Mouse (Mus musculus) liver, adult 2 months (tissue): ENCODE data around the gene Trdn. TPM values are rescaled to one million over a fixed set of nuclear protein-coding genes. Genes with fewer than 3 reads are reported as not detected.

Experiments
- DNase-seq: peaks from one replicate; pipeline ENCODE4 v3.0.0-alpha.2; 2011; ENCODE audit warnings: low read depth, low spot score; ENCODE audit errors: extremely low read depth
- H3K27ac ChIP-seq: fragments of 200-500 bp; replicated peaks from 2 replicates; pipeline ENCODE4 v1.5.1; 2012; ENCODE audit warnings: low read depth, mild to moderate bottlenecking, control low read depth, inconsistent platforms, low read length; ENCODE audit not compliant: insufficient read depth
- H3K27me3 ChIP-seq: fragments of 200-500 bp; 2 replicates; pipeline ENCODE4 v1.6.1; 2012; ENCODE audit warnings: mild to moderate bottlenecking, moderate library complexity, low read length, inconsistent platforms; ENCODE audit not compliant: control insufficient read depth, insufficient read depth
- H3K36me3 ChIP-seq: fragments of 200-500 bp; 2 replicates; pipeline ENCODE4 v1.6.1; 2012; ENCODE audit warnings: low read length, inconsistent platforms; ENCODE audit not compliant: control insufficient read depth, insufficient read depth
- H3K4me1 ChIP-seq: fragments of 200-500 bp; 2 replicates; pipeline ENCODE4 v1.6.1; 2011; ENCODE audit warnings: low read length; ENCODE audit not compliant: control insufficient read depth, insufficient read depth
- H3K4me3 ChIP-seq: fragments of 200-500 bp; 2 replicates; pipeline ENCODE4 v1.5.1; 2011; ENCODE audit warnings: low read depth, mild to moderate bottlenecking, control low read depth, low read length, moderate library complexity; ENCODE audit not compliant: insufficient read depth
- H3K79me2 ChIP-seq: fragments of 200-500 bp; 2 replicates; pipeline ENCODE4 v1.6.1; 2012; ENCODE audit warnings: inconsistent platforms, mild to moderate bottlenecking, low read length, moderate library complexity; ENCODE audit not compliant: control insufficient read depth, insufficient read depth
- H3K9ac ChIP-seq: fragments of 200-500 bp; 2 replicates; pipeline ENCODE4 v1.6.1; 2012; ENCODE audit warnings: low read depth, mild to moderate bottlenecking, control low read depth, inconsistent platforms, low read length
- CTCF ChIP-seq: fragments of 200-500 bp; IDR thresholded peaks from 2 replicates; pipeline ENCODE4 v1.5.1; 2011; ENCODE audit warnings: low read depth, low read length, control low read depth
- POLR2A ChIP-seq: fragments of 200-500 bp; IDR thresholded peaks from 2 replicates; pipeline ENCODE4 v1.6.1; 2011; ENCODE audit warnings: low read length, control low read depth; ENCODE audit not compliant: insufficient read depth; ENCODE audit errors: extremely low read depth
- WGBS: fragments of 180-500 bp; shearing (Covaris S2); methylation state at CpG from one replicate; pipeline ENCODE4 v1.1.7; 2018; 5-methylcytosine and 5-hydroxymethylcytosine counted together
- polyA plus RNA-seq: library from polyadenylated mRNA; depleted of rRNA; stranded (reverse); fragments of >200 nt; gene quantifications from 2 replicates; pipeline ENCODE4 v1.2.3, GENCODE M21; 2012
- total RNA-seq: library from RNA; depleted of rRNA; stranded (reverse); fragments of >200 nt; gene quantifications from 2 replicates; pipeline ENCODE4 v1.2.3, GENCODE M21; 2014

Trdn gene
- total and polyA plus RNA-seq, 2 experiments, result 0.18 TPM; not detected in 1

DNA sequence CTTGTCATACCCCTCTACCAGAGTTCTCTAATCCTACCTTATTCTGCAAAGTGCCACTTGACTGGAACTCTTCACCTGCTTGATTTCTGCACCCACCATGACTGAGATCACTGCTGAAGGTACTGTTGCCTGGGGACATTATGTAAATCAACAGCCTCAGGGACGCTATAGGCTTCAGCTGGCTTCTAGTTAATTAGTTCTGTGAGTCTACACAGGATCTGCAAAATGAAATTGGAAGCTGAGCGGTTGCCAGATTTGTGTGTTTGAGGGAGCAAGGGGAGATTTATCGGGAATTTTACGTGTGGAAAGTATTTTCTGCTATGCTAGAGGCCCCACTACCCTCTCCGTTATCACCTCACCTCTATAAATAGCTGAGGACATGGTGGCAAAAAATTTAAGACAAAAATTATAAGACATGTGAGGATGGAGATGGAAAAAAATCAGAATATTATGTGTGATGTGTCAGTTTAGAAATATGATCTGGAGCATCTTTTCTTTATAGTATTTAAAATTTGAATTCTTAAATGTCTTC is 3.3 kb downstream of the Trdn start:
- no peaks in the 10 kb centered on the region for H3K4me1 ChIP-seq
- H3K27ac ChIP-seq, result no peak overlapping the region
- DNase-seq, result no peak
- H3K27me3 ChIP-seq, result no peaks in the 10 kb centered on the region
- H3K79me2 ChIP-seq, result no peaks in the 10 kb centered on the region
- H3K36me3 ChIP-seq, result no peaks in the 10 kb centered on the region
- no peak overlapping the region for H3K4me3 ChIP-seq
- no peak overlapping the region for H3K9ac ChIP-seq
- 77% methylated on average over 5 of the region's 5 CpGs for WGBS
- no peak for TF ChIP-seq CTCF
- no peak for TF ChIP-seq POLR2A

GRCm38 (mm10) chr10:33088403-33088802 is 8.0 kb downstream of the Trdn start:
- DNase-seq, result no peak
- Histone ChIP-seq H3K4me1 (no peaks in the 10 kb centered on the region), H3K36me3 (no peaks in the 10 kb centered on the region), H3K27me3 (no peaks in the 10 kb centered on the region), H3K4me3 (no peak overlapping the region), H3K27ac (no peak overlapping the region), H3K9ac (no peak overlapping the region), H3K79me2 (no peaks in the 10 kb centered on the region)
- no peak for TF ChIP-seq CTCF
- TF ChIP-seq POLR2A, result no peak

DNA sequence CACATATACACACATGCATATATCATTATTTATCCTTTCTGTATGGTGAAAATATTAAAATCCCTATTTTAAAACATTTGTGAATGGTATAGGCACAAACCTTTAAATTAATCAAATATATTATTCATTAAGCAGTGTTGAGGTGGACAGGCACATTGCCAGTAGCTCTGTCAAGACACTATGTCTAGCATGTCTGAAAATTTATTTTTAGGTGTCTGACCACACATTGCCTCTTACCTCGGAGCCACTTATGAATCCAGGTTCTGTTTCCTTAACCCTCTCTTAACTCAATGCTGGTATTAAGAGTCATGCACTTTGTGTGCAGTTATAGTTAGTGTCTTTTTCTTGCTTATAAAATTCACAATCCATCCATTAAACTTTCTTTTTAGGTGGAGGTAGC is 12.0 kb downstream of the Trdn start:
- H3K36me3 ChIP-seq, result no peaks in the 10 kb centered on the region
- no peak overlapping the region for H3K27ac ChIP-seq
- no peak for DNase-seq
- WGBS, result 78% methylated on average over 1 of the region's 1 CpGs
- TF ChIP-seq POLR2A (no peak), CTCF (no peak)
- no peaks in the 10 kb centered on the region for H3K79me2 ChIP-seq
- no peak overlapping the region for H3K4me3 ChIP-seq
- H3K4me1 ChIP-seq, result no peaks in the 10 kb centered on the region
- H3K9ac ChIP-seq, result no peak overlapping the region
- no peaks in the 10 kb centered on the region for H3K27me3 ChIP-seq

DNA sequence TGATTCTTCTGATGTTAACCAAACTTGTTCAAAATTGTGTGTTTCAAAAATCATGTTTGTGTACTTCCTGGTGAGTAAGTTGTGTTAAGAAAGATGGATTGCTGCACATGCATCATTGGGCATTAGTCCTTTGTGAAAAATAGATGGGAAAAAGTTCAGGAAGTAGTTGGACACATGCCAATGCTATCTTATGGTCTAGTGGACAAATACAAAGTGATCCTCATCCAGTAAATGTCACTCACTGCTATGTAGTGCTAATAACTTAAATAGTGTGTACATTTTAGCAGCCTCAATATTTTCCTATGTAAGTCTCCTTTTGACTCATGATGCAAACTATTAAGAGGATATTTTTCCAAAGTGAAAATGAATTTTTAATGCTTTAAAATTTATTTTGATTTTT is 27.6 kb downstream of the Trdn start:
- Histone ChIP-seq H3K36me3 (no peaks in the 10 kb centered on the region), H3K9ac (no peak overlapping the region), H3K4me1 (no peaks in the 10 kb centered on the region), H3K79me2 (no peaks in the 10 kb centered on the region), H3K27me3 (no peaks in the 10 kb centered on the region), H3K27ac (no peak overlapping the region), H3K4me3 (no peak overlapping the region)
- TF ChIP-seq CTCF (no peak), POLR2A (no peak)
- DNase-seq, result no peak

- Histone ChIP-seq H3K27ac (no peak overlapping the region), H3K4me3 (no peak overlapping the region), H3K79me2 (no peaks in the 10 kb centered on the region), H3K9ac (no peak overlapping the region), H3K27me3 (no peaks in the 10 kb centered on the region), H3K36me3 (no peaks in the 10 kb centered on the region), H3K4me1 (no peaks in the 10 kb centered on the region)
- no peak for TF ChIP-seq CTCF
- no peak for TF ChIP-seq POLR2A
- no peak for DNase-seq
Measured at GRCm38 (mm10) chr10:33123028-33123427, 42.7 kb downstream of the Trdn start.

GRCm38 (mm10) chr10:33144911-33145310 is 64.6 kb downstream of the Trdn start:
- Histone ChIP-seq H3K27ac (no peak overlapping the region), H3K4me1 (no peaks in the 10 kb centered on the region), H3K9ac (no peak overlapping the region), H3K36me3 (no peaks in the 10 kb centered on the region), H3K79me2 (no peaks in the 10 kb centered on the region), H3K4me3 (no peak overlapping the region), H3K27me3 (no peaks in the 10 kb centered on the region)
- no peak for DNase-seq
- TF ChIP-seq CTCF (no peak), POLR2A (no peak)
- WGBS, result 54% methylated on average over 1 of the region's 1 CpGs
